Comparison of ENCODE assay signal across 8 mouse cellular contexts in genomic region chr15:77840450-77841360, GRCm38 (mm10). TPM values are rescaled to one million over a fixed set of nuclear protein-coding genes. Genes with fewer than 3 reads are reported as not detected.
A peak's percentile ranks its signal among the peaks of the same experiment; 100 is the strongest.
DNase-seq lines count a peak whose midpoint lies in the region; ATAC-seq and TF ChIP-seq lines count a peak whose summit lies in the region.

No protein-coding gene starts in this region.

- DNase-seq in cerebellum, adult 11-12 months, result peak; percentile 52
- no peak for DNase-seq in cerebellum, postnatal 36 days
- DNase-seq in A20 (ENCODE audit: low read depth, low spot score), result peak; percentile 74
- no peak for DNase-seq in limb, embryonic 14.5 days (ENCODE audit: low spot score)
- DNase-seq in left cerebral cortex, postnatal 25 days (ENCODE audit: low spot score in 2 of 2), result no peak
- no peak for DNase-seq in kidney, postnatal 4 days

- peak overlapping the region; percentile 87 for H3K4me2 ChIP-seq in limb, embryonic 14.5 days (replicated peaks; ENCODE audit: low read depth, low read length, severe bottlenecking)

- ATAC-seq in erythroblast, adult 5-6 weeks (replicated peaks; ENCODE audit: low FRiP score, poor library complexity, severe bottlenecking), result peak; percentile 8; the same call in 1 of the 2 replicates
- no peak for ATAC-seq in limb, embryonic 14.5 days (ENCODE audit: low FRiP score, low read depth)

- H3K4me3 ChIP-seq in limb, embryonic 14.5 days (replicated peaks; ENCODE audit: low read length), result peak overlapping the region; percentile 72
- H3K4me3 ChIP-seq in small intestine, adult 2 months (ENCODE audit: low read depth, low read length), result peak overlapping the region; percentile 76

- H3K9me3 ChIP-seq in limb, embryonic 14.5 days (ENCODE audit: control insufficient read depth, low read length), result no peaks in the 10 kb centered on the region

- H3K27ac ChIP-seq in limb, embryonic 14.5 days (replicated peaks; ENCODE audit: low read depth, low read length), result peak overlapping the region; percentile 77
- H3K27ac ChIP-seq in small intestine, adult 2 months (ENCODE audit: insufficient read depth, low read depth, low read length), result peak overlapping the region; percentile 98

- WGBS in limb, embryonic 14.5 days, result 6% methylated on average over 36 of the region's 36 CpGs
- WGBS in small intestine, adult 2 months, result under 1% methylated on average over 36 of the region's 36 CpGs

- peaks cover 50% of the 10 kb centered on the region for H3K4me1 ChIP-seq in limb, embryonic 14.5 days (ENCODE audit: control insufficient read depth, insufficient read depth, low read length)
- H3K4me1 ChIP-seq in small intestine, adult 2 months (ENCODE audit: control insufficient read depth, insufficient read depth, insufficient read length, low read length), result peaks cover 23% of the 10 kb centered on the region

- no peaks in the 10 kb centered on the region for H3K36me3 ChIP-seq in limb, embryonic 14.5 days (ENCODE audit: control insufficient read depth, insufficient read depth, low read length)
- H3K36me3 ChIP-seq in small intestine, adult 2 months (ENCODE audit: control insufficient read depth, insufficient read depth, low read length), result no peaks in the 10 kb centered on the region

- H3K27me3 ChIP-seq in limb, embryonic 14.5 days (ENCODE audit: control insufficient read depth, insufficient read depth, low read length), result no peaks in the 10 kb centered on the region
- no peaks in the 10 kb centered on the region for H3K27me3 ChIP-seq in small intestine, adult 2 months (ENCODE audit: control insufficient read depth, insufficient read depth, low read length)

- H3K9ac ChIP-seq in limb, embryonic 14.5 days (ENCODE audit: low read depth, low read length, severe bottlenecking), result peak overlapping the region; percentile 73

- no peak for TF ChIP-seq CTCF in small intestine, adult 2 months (IDR thresholded peaks at IDR 0.05; ENCODE audit: extremely low read depth, insufficient read length, insufficient replicate concordance, low read depth, low read length)

- intact Hi-C loops in left cerebral cortex, postnatal 25 days (cut with DNase I), result loop anchor here (5.0 kb wide), 2 partner anchors 38 to 58 kb away; no protein-coding TSS in a partner anchor

- no peak for TF ChIP-seq POLR2A in limb, embryonic 14.5 days (IDR thresholded peaks at IDR 0.05; ENCODE audit: borderline replicate concordance, extremely low read depth, insufficient read depth, insufficient read length)
- no peak for TF ChIP-seq POLR2A in small intestine, adult 2 months (IDR thresholded peaks at IDR 0.05; ENCODE audit: low read depth, low read length)

RNA-seq across cellular contexts. Expression of gene Myh9, which starts 1.3 kb away (rescaled TPM):
- 105 and 110 TPM in 2 replicates for total RNA-seq in erythroblast, adult 5-6 weeks (2015; ENCODE audit: low replicate concordance)
- 158 and 246 TPM in 2 replicates for total RNA-seq in erythroblast, adult 5-6 weeks (2017; ENCODE audit: low replicate concordance)
- polyA plus RNA-seq in limb, embryonic 14.5 days (2012; rRNA removed), result 38.7 and 46.7 TPM in 2 replicates
- 53.2 and 54.6 TPM in 2 replicates for polyA plus RNA-seq in limb, embryonic 14.5 days (2014; fragmentation: Nextera tagmentation; extraction: Ambion mirVana)
- 44.8 and 89.4 TPM in 2 replicates for polyA plus RNA-seq in small intestine, adult 2 months (2012; rRNA removed)
- total RNA-seq in left cerebral cortex, postnatal 25 days (2021), result 10 to 100 TPM; 69.9 to 75.5 TPM

Comparison
In these comparisons a context has a peak if more than half of its experiments do, and no peak if none do; other contexts are left out.
1. DNase-seq: peak in cerebellum, adult 11-12 months (single experiment) and A20 (single experiment); none in cerebellum, postnatal 36 days (0 of 2), limb, embryonic 14.5 days (single experiment), left cerebral cortex, postnatal 25 days (0 of 2) and kidney, postnatal 4 days (0 of 2).